Mouse (Mus musculus) left cerebral cortex, adult 2 months (tissue): ENCODE results near the gene Jun. TPM values are rescaled to one million over a fixed set of nuclear protein-coding genes. Genes with fewer than 3 reads are reported as not detected.
A peak's percentile ranks its signal among the peaks of the same experiment; 100 is the strongest.

Experiments used
- DNase-seq, 2 experiments: peaks; one replicate each; pipeline ENCODE4 v3.0.0; 2021 to 2022; ENCODE audit warnings: low spot score in 2 of 2, mixed read lengths in 1 of 2; ENCODE audit errors: extremely low spot score in 1 of 2
- H3K27ac ChIP-seq: fragments of 200-600 bp; 2 replicates; pipeline ENCODE4 v1.8.1; 2022
- H3K4me3 ChIP-seq: fragments of 200-600 bp; 2 replicates; pipeline ENCODE4 v1.8.1; 2022
- CTCF ChIP-seq: fragments of 200-600 bp; IDR thresholded peaks from 2 replicates; pipeline ENCODE4 v1.8.1; 2022; ENCODE audit warnings: antibody characterized with exemption, mild to moderate bottlenecking, moderate library complexity
- intact Hi-C: fragments of 180-260 bp; cut with DNase I; formaldehyde crosslinking; loops from one replicate; pipeline ENCODE4 v1.15.1; 2025
- long read RNA-seq, 2 experiments: library from polyadenylated mRNA; stranded (forward); transcript quantifications; one replicate each; pipeline ENCODE4 v2.0.0; 2021; ENCODE audit warnings: borderline mapping rate in 2 of 2
- total RNA-seq, 2 experiments: library from RNA; stranded (reverse); gene quantifications; 2 replicates each; pipeline ENCODE4 v1.2.3; 2021

Jun gene
- 10 to 100 TPM; 56.7 to 61.4 TPM for total RNA-seq
- long read RNA-seq, experiment 1, transcript Jun-201 (1 exons, 3,189 nt): major isoform, 65 of 66 reads
- long read RNA-seq, experiment 1, partial matches to known transcripts: 0 of 66 reads
- long read RNA-seq, experiment 1, other reads (novel, unspliced or antisense): 1 of 66 reads
- long read RNA-seq, experiment 2, transcript Jun-201 (1 exons, 3,189 nt): major isoform, 39 of 41 reads
- long read RNA-seq, experiment 2, partial matches to known transcripts: 0 of 41 reads
- long read RNA-seq, experiment 2, other reads (novel, unspliced or antisense): 2 of 41 reads

- Histone ChIP-seq H3K27ac (peak within 1 kb of the TSS; percentile 98), H3K4me3 (peak within 1 kb of the TSS; percentile 80)
- intact Hi-C loops: loop anchor here (1.0 to 5.0 kb wide), 3 partner anchors 53 to 690 kb away; no protein-coding TSS in a partner anchor
- no peak for TF ChIP-seq CTCF
- peak; percentile 98 to 100 for DNase-seq
These were observed at the start of gene Jun for GRCm38 (mm10) chr4:95052025-95052899. Gene Jun, minus strand, starts transcription at chr4:95052222.

GRCm38 (mm10) chr4:95101684-95102083, 49.7 kb upstream of the Jun start:
- no peak for DNase-seq
- Histone ChIP-seq H3K4me3 (no peak overlapping the region), H3K27ac (no peak overlapping the region)
- no peak for TF ChIP-seq CTCF
- intact Hi-C loops: no loop called here

- intact Hi-C loops: no loop called here
- no peak for DNase-seq
- no peak for TF ChIP-seq CTCF
- Histone ChIP-seq H3K4me3 (no peak overlapping the region), H3K27ac (no peak overlapping the region)
These were observed 48.7 kb upstream of the Jun start for GRCm38 (mm10) chr4:95100694-95101093.

- intact Hi-C loops: no loop called here
- no peak for TF ChIP-seq CTCF
- DNase-seq: no peak
These were observed 47.4 kb upstream of the Jun start for GRCm38 (mm10) chr4:95099373-95099772.

DNA sequence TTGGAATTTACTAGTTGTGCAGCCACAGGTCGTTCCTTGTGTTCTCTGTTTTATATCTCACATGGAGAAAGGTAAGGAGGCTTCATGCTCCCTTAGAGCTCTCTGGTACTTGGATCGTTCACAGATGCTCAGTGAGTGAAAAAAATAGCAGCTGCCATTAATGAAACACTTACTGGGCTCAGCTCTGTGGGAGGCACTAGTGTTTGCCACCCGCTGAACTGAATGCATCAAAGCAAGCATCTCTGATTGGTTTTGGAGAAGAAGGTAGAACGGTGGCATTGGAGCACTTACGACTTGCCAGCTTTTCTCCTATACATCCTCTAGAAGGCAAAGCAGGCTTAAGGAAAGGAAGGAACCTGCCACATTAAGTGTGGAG, 46.7 kb upstream of the Jun start:
- DNase-seq: no peak
- no peak overlapping the region for H3K4me3 ChIP-seq
- intact Hi-C loops: no loop called here
- H3K27ac ChIP-seq: no peak overlapping the region
- TF ChIP-seq CTCF: no peak

More at GRCm38 (mm10) chr4:95099373-95099772, 47.4 kb upstream of the Jun start:
- H3K27ac ChIP-seq: no peak overlapping the region
- H3K4me3 ChIP-seq: no peak overlapping the region

DNA sequence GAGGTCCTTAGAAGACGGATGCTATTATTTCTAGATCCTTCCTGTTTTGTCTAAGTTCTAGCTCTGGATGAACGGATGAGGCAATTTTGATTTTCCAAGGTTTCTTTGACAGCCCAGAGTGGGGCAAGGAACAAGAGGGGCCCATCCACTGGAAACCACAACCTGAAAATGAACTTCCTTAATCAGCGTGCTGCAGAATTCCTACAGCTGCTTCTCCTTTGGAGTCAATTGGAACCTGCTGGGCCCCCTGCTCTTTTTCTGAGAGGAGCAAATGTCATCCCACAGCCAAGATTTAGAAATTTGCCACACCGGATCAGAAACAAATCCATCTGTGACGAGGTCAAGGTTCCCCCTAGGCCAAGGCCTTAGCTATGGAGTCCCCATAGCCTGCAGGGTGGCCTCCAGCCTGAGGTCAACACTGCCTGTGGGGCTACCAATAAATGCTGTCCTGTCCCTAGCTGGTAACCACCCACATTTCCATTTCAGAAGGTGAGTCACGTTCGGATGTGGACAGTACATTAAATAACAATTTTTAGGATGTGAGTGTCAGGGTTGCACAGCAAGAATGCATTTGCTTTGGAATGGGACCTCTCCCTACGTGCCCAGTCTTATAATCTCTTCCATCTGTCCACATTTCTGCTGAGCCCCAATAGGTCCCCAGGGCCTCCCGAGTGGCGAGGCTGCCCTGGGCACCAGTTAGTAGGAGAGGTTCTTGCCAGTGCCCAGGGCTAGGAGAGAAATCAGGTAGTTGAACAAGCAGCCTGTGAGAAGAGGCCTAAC, 46.1 kb upstream of the Jun start:
- no peak for DNase-seq
- H3K4me3 ChIP-seq: no peak overlapping the region
- intact Hi-C loops: no loop called here
- TF ChIP-seq CTCF: no peak
- H3K27ac ChIP-seq: no peak overlapping the region

DNA sequence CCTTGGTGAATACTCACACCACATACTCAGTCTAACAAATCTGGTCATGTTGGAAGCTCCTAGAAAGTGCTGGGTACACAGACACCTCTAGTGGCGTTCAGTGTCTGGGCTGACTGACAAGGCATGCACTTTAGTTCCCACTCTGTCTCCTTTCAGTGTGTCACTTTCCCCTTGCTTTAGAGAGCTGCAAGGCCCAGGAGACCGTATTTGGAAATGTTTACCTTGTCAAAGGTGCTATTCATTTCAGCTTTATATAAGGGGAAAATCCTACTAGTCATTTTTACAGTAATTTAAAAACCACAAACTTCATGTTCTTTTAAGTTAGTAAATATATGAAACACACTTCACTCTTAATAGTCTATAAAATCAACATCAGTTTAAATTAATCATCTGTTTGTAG, 44.7 kb upstream of the Jun start:
- no peak overlapping the region for H3K27ac ChIP-seq
- intact Hi-C loops: no loop called here
- no peak for DNase-seq
- TF ChIP-seq CTCF: no peak
- no peak overlapping the region for H3K4me3 ChIP-seq

DNA sequence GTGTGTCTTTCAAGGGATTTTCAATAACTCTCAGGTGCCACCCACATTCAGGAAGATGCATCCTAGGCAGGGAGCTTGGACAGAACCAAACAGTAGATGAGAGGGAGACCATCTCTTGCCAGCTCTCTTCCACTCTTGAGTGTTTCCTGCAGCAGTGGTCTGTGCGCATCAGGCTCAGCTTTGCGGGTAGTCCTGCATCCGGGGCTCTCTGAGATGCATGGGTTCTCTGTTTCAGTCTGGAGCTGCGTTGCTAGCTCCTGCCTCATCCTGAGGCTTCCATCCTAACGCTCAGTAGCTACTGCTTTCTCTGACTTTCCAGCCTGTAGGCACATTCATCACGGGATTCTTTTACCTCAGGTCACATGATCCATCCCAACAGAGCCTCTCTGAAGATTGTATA, 43.9 kb upstream of the Jun start:
- intact Hi-C loops: no loop called here
- H3K4me3 ChIP-seq: no peak overlapping the region
- H3K27ac ChIP-seq: no peak overlapping the region
- TF ChIP-seq CTCF: no peak
- DNase-seq: no peak

- Histone ChIP-seq H3K27ac (no peak overlapping the region), H3K4me3 (no peak overlapping the region)
- TF ChIP-seq CTCF: no peak
- DNase-seq: no peak
- intact Hi-C loops: no loop called here
These were observed 43.3 kb upstream of the Jun start for GRCm38 (mm10) chr4:95095355-95095754.

DNA sequence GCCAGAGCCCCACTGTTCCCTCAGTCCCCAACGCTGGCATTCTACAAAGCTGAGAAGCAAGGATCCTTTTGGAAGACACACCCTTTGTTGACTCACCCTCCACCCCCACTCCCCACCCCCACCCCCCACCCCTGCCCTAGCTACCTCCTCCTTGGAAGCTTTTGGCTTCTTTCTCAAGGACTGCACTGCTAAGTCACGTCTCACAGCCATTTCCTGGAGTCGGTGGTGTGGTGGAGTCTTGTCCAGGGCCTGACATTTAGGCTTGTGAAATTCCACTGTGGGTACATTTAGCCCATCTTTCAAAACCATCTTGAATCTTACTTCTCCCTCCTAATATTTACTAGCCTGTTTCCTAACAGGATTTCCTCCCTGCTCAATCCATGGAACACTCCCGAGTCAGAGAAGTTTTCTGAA, 42.7 kb upstream of the Jun start:
- intact Hi-C loops: no loop called here
- no peak for DNase-seq
- Histone ChIP-seq H3K27ac (no peak overlapping the region), H3K4me3 (no peak overlapping the region)
- no peak for TF ChIP-seq CTCF

DNA sequence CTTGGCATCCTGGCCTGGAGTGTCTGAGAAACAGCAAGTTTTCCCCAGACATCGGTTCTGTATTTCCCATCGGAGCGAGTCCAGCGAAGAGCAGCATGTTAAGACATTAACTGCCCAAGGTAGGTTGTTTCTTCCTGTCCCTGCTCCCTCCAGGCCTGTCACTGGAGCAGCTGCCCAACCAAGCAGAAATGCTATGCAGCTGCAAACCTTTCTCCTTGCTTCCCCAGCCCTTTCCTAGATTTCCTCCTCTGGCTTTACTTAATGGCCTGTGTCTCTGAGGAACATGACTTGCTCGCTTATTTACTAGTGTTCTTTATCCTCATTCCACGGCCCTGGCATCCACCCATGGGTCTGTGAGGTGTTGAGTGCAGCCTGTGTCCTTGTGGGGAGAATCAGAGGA, 41.6 kb upstream of the Jun start:
- intact Hi-C loops: no loop called here
- no peak for DNase-seq
- TF ChIP-seq CTCF: no peak
- no peak overlapping the region for H3K4me3 ChIP-seq
- no peak overlapping the region for H3K27ac ChIP-seq

- no peak overlapping the region for H3K4me3 ChIP-seq
- intact Hi-C loops: no loop called here
- no peak overlapping the region for H3K27ac ChIP-seq
- DNase-seq: no peak
- TF ChIP-seq CTCF: no peak
These were observed 40.5 kb upstream of the Jun start for GRCm38 (mm10) chr4:95092516-95092915.
